12 mouse cellular contexts compared by ENCODE assay signal in genomic region chr6:137570718-137571131, GRCm38 (mm10).
A peak's percentile ranks its signal among the peaks of the same experiment; 100 is the strongest.
DNase-seq lines count a peak whose midpoint lies in the region; TF ChIP-seq lines count a peak whose summit lies in the region.
"Had no signal": no experiment of that assay in that cellular context is flagged by ENCODE, and none has a peak within 500 bp of the region (broad histone marks: within the 10 kb centered on the region; RNA-seq: fewer than 3 reads in every experiment).

No protein-coding gene starts in this region.

- no peak for TF ChIP-seq POLR2A in testis, adult 2 months (IDR thresholded peaks at IDR 0.05; ENCODE audit: control insufficient read depth, low read depth, low read length)

- H3K4me1 ChIP-seq in testis, adult 2 months (ENCODE audit: control insufficient read depth, insufficient read depth, low read length) = peaks cover 4% of the 10 kb centered on the region
- H3K4me1 ChIP-seq: forebrain, embryonic 12.5 days had no signal

- intact Hi-C loops in left cerebral cortex, postnatal 36 days (cut with DNase I) = no loop called here

- no peak for TF ChIP-seq CTCF in testis, adult 2 months (IDR thresholded peaks at IDR 0.05; ENCODE audit: control insufficient read depth, insufficient read depth, insufficient replicate concordance, low read depth, low read length)

- no peak overlapping the region for H3K4me3 ChIP-seq in testis, adult 2 months (ENCODE audit: control insufficient read depth, low read depth, low read length)
- H3K4me3 ChIP-seq: embryonic facial prominence, embryonic 10.5 days; forebrain, embryonic 12.5 days; heart, embryonic 15.5 days had no signal

- peak overlapping the region; percentile 39 for H3K27ac ChIP-seq in testis, adult 2 months (ENCODE audit: control insufficient read depth, insufficient read depth, low read depth, low read length)
- H3K27ac ChIP-seq: embryonic facial prominence, embryonic 10.5 days; forebrain, embryonic 12.5 days; heart, embryonic 15.5 days had no signal

- no peaks in the 10 kb centered on the region for H3K36me3 ChIP-seq in testis, adult 2 months (ENCODE audit: control insufficient read depth, insufficient read depth, low read length)
- H3K36me3 ChIP-seq: embryonic facial prominence, embryonic 10.5 days; forebrain, embryonic 12.5 days; heart, embryonic 15.5 days had no signal

- 24% methylated on average over 9 of the region's 9 CpGs for whole genome bisulfite sequencing in large intestine, adult 2 months

- no peaks in the 10 kb centered on the region for H3K27me3 ChIP-seq in testis, adult 2 months (ENCODE audit: control insufficient read depth, insufficient read depth, low read length)
- H3K27me3 ChIP-seq: forebrain, embryonic 12.5 days; heart, embryonic 15.5 days had no signal

- no peak for DNase-seq in testis, postnatal 10 days (ENCODE audit: low spot score)
- DNase-seq in kidney, adult 18-20 months = peak; percentile 81
- DNase-seq in large intestine, adult 2 months (ENCODE audit: low read depth, low spot score) = peak; percentile 88
- no peak for DNase-seq in cerebellum, postnatal 36 days
- DNase-seq in left cerebral cortex, postnatal 36 days (ENCODE audit: low spot score in 2 of 2) = no peak
- DNase-seq in right cerebral cortex, postnatal 25 days = no peak
- DNase-seq: gastrocnemius, postnatal 25 days; thymus, postnatal 25 days had no signal

Comparison
In these comparisons a context has a peak if more than half of its experiments do, and no peak if none do; other contexts are left out.
1. DNase-seq: peak in kidney, adult 18-20 months (single experiment) and large intestine, adult 2 months (single experiment); none in testis, postnatal 10 days (single experiment), cerebellum, postnatal 36 days (0 of 2), left cerebral cortex, postnatal 36 days (0 of 2) and right cerebral cortex, postnatal 25 days (single experiment).